Mouse (Mus musculus) gastrocnemius, adult 18-20 months (tissue): ENCODE data around the gene Fign. TPM values are rescaled to one million over a fixed set of nuclear protein-coding genes. Genes with fewer than 3 reads are reported as not detected.

ENCODE experiments used
- DNase-seq: peaks from one replicate; pipeline ENCODE4 v3.0.0; 2021; ENCODE audit warnings: low spot score
- total RNA-seq, 2 experiments: library from RNA; stranded (reverse); gene quantifications; 2 replicates each; pipeline ENCODE4 v1.2.3; 2021

Fign gene
- total RNA-seq, 2 experiments from 2014 or later, result 2.4 to 2.9 TPM

- no peak for DNase-seq
Measured at GRCm38 (mm10) chr2:64059477-64059876, 38.4 kb downstream of the Fign start.

- no peak for DNase-seq
Measured at GRCm38 (mm10) chr2:64048142-64048541, 49.7 kb downstream of the Fign start.

GRCm38 (mm10) chr2:64043099-64043498, 54.7 kb downstream of the Fign start:
- peak; percentile 61 for DNase-seq

- no peak for DNase-seq
Measured at GRCm38 (mm10) chr2:64035393-64035792, 62.4 kb downstream of the Fign start.

GRCm38 (mm10) chr2:64033871-64034270, 64.0 kb downstream of the Fign start:
- no peak for DNase-seq

GRCm38 (mm10) chr2:64025961-64026360, 71.9 kb downstream of the Fign start:
- DNase-seq, result no peak

GRCm38 (mm10) chr2:63994304-63995023, 103.4 kb downstream of the Fign start:
- no peak for DNase-seq

GRCm38 (mm10) chr2:63985426-63985825, 112.4 kb downstream of the Fign start:
- no peak for DNase-seq

GRCm38 (mm10) chr2:63982351-63982751, 115.5 kb downstream of the Fign start:
- DNase-seq, result no peak

- DNase-seq, result no peak
Measured at GRCm38 (mm10) chr2:63981449-63981848, 116.4 kb downstream of the Fign start.

- DNase-seq, result no peak
Measured at GRCm38 (mm10) chr2:63969633-63970032, 128.2 kb downstream of the Fign start.

GRCm38 (mm10) chr2:63931041-63931440, 166.8 kb downstream of the Fign start:
- no peak for DNase-seq

- DNase-seq, result no peak
Measured at GRCm38 (mm10) chr2:63926481-63927097, 171.2 kb downstream of the Fign start.

- DNase-seq, result no peak
Measured at GRCm38 (mm10) chr2:63925721-63926235, 172.1 kb downstream of the Fign start.
